In genomic region chr15:80850004-80850403, GRCm38 (mm10) we compare ENCODE assay signal across 11 mouse cellular contexts.
DNase-seq lines count a peak whose midpoint lies in the region; ATAC-seq and TF ChIP-seq lines count a peak whose summit lies in the region.
"Had no signal": no experiment of that assay in that cellular context is flagged by ENCODE, and none has a peak within 500 bp of the region (broad histone marks: within the 10 kb centered on the region; RNA-seq: fewer than 3 reads in every experiment).

No protein-coding gene starts in this region.

- no peaks in the 10 kb centered on the region for H3K9me3 ChIP-seq in liver, embryonic 13.5 days (replicated peaks)
- no peaks in the 10 kb centered on the region for H3K9me3 ChIP-seq in liver, embryonic 12.5 days (replicated peaks)
- H3K9me3 ChIP-seq in heart, embryonic 13.5 days = no peaks in the 10 kb centered on the region
- H3K9me3 ChIP-seq in neural tube, embryonic 15.5 days (replicated peaks) = no peaks in the 10 kb centered on the region
- H3K9me3 ChIP-seq: megakaryocyte, embryonic 14.5 days had no signal

- no peak overlapping the region for H3K4me2 ChIP-seq in liver, embryonic 13.5 days
- H3K4me2 ChIP-seq in liver, embryonic 12.5 days = no peak overlapping the region
- peak overlapping the region; percentile 13; the same call in 1 of the 2 replicates for H3K4me2 ChIP-seq in heart, embryonic 13.5 days
- H3K4me2 ChIP-seq in neural tube, embryonic 15.5 days = no peak overlapping the region

- no peak for ATAC-seq in liver, embryonic 13.5 days (ENCODE audit: low read depth)
- no peak for ATAC-seq in liver, embryonic 12.5 days
- ATAC-seq in heart, embryonic 13.5 days (ENCODE audit: extremely low read depth, insufficient number of reproducible peaks, low FRiP score, low TSS enrichment) = no peak
- no peak for ATAC-seq in neural tube, embryonic 15.5 days (ENCODE audit: low FRiP score)

- H3K27ac ChIP-seq in cerebellum, adult 2 months (ENCODE audit: insufficient read depth, low read length) = no peak overlapping the region
- peak overlapping the region; percentile 17; the same call in 1 of the 2 replicates for H3K27ac ChIP-seq in liver, embryonic 13.5 days
- no peak overlapping the region for H3K27ac ChIP-seq in liver, embryonic 12.5 days
- H3K27ac ChIP-seq in heart, embryonic 13.5 days (replicated peaks) = peak overlapping the region; percentile 48
- 0 out of 2 replicates have a peak overlapping the region, but pooled peaks have one; percentile 5 for H3K27ac ChIP-seq in neural tube, embryonic 15.5 days (replicated peaks)
- no peak overlapping the region for H3K27ac ChIP-seq in thymus, adult 2 months (ENCODE audit: control insufficient read depth, insufficient read depth, low read length)
- H3K27ac ChIP-seq: left cerebral cortex, adult 2 months had no signal

- WGBS in cerebellum, adult 2 months = 10% methylated on average over 8 of the region's 8 CpGs
- 75% methylated on average over 8 of the region's 8 CpGs for WGBS in liver, embryonic 13.5 days (ENCODE audit: insufficient replicate concordance)
- 76% methylated on average over 8 of the region's 8 CpGs for WGBS in liver, embryonic 12.5 days (ENCODE audit: insufficient replicate concordance)
- WGBS in heart, embryonic 13.5 days = 43% methylated on average over 8 of the region's 8 CpGs
- WGBS in neural tube, embryonic 15.5 days = 20% methylated on average over 8 of the region's 8 CpGs
- 92% methylated on average over 8 of the region's 8 CpGs for whole genome bisulfite sequencing in thymus, adult 2 months

- peak; percentile 37 to 50 for DNase-seq in cerebellum, adult 2 months
- no peak for DNase-seq in cerebellum, adult 8-10 months
- no peak for DNase-seq in liver, embryonic 13.5 days
- no peak for DNase-seq in urinary bladder, postnatal 36 days (ENCODE audit: low spot score in 2 of 2)
- no peak for DNase-seq in thymus, adult 2 months
- DNase-seq: adrenal gland, postnatal 25 days had no signal

- no peak for TF ChIP-seq POLR2A in cerebellum, adult 2 months (IDR thresholded peaks at IDR 0.05; ENCODE audit: borderline replicate concordance, insufficient read depth, low read length)
- no peak for TF ChIP-seq POLR2A in thymus, adult 2 months (IDR thresholded peaks at IDR 0.05; ENCODE audit: control insufficient read depth, extremely low read depth, insufficient read depth, low read length, poor library complexity)

- TF ChIP-seq CTCF in cerebellum, adult 2 months (IDR thresholded peaks at IDR 0.05; ENCODE audit: borderline replicate concordance, insufficient read depth, low read depth, low read length) = no peak
- no peak for TF ChIP-seq CTCF in thymus, adult 2 months (IDR thresholded peaks at IDR 0.05; ENCODE audit: borderline replicate concordance, control insufficient read depth, extremely low read depth, insufficient read depth, low read length, poor library complexity)

- no peak overlapping the region for H3K9ac ChIP-seq in liver, embryonic 13.5 days
- no peak overlapping the region for H3K9ac ChIP-seq in liver, embryonic 12.5 days
- 0 out of 2 replicates have a peak overlapping the region, but pooled peaks have one; percentile 45 for H3K9ac ChIP-seq in heart, embryonic 13.5 days
- no peak overlapping the region for H3K9ac ChIP-seq in neural tube, embryonic 15.5 days (replicated peaks)

- peaks cover 24% of the 10 kb centered on the region for H3K36me3 ChIP-seq in liver, embryonic 13.5 days
- peaks cover 45% of the 10 kb centered on the region for H3K36me3 ChIP-seq in liver, embryonic 12.5 days
- H3K36me3 ChIP-seq in heart, embryonic 13.5 days = peaks cover 18% of the 10 kb centered on the region; the same call in 1 of the 2 replicates
- H3K36me3 ChIP-seq in neural tube, embryonic 15.5 days = no peaks in the 10 kb centered on the region
- no peaks in the 10 kb centered on the region for H3K36me3 ChIP-seq in thymus, adult 2 months (ENCODE audit: control insufficient read depth, insufficient read depth, low read length)

- H3K27me3 ChIP-seq in cerebellum, adult 2 months (ENCODE audit: control insufficient read depth, insufficient read depth, low read length) = no peaks in the 10 kb centered on the region
- no peaks in the 10 kb centered on the region for H3K27me3 ChIP-seq in liver, embryonic 13.5 days
- no peaks in the 10 kb centered on the region for H3K27me3 ChIP-seq in liver, embryonic 12.5 days (replicated peaks)
- H3K27me3 ChIP-seq in heart, embryonic 13.5 days (replicated peaks) = no peaks in the 10 kb centered on the region
- H3K27me3 ChIP-seq in neural tube, embryonic 15.5 days (replicated peaks) = no peaks in the 10 kb centered on the region
- no peaks in the 10 kb centered on the region for H3K27me3 ChIP-seq in thymus, adult 2 months (ENCODE audit: control insufficient read depth, insufficient read depth, low read length)
- H3K27me3 ChIP-seq: megakaryocyte, embryonic 14.5 days had no signal

- peaks cover 19% of the 10 kb centered on the region for H3K4me1 ChIP-seq in cerebellum, adult 2 months (ENCODE audit: control insufficient read depth, insufficient read depth, low read length)
- H3K4me1 ChIP-seq in liver, embryonic 13.5 days (replicated peaks) = peaks cover 53% of the 10 kb centered on the region
- peaks cover 53% of the 10 kb centered on the region for H3K4me1 ChIP-seq in liver, embryonic 12.5 days
- peaks cover 47% of the 10 kb centered on the region for H3K4me1 ChIP-seq in heart, embryonic 13.5 days
- H3K4me1 ChIP-seq in neural tube, embryonic 15.5 days = peaks cover 20% of the 10 kb centered on the region; the same call in 1 of the 2 replicates
- no peaks in the 10 kb centered on the region for H3K4me1 ChIP-seq in thymus, adult 2 months (replicated peaks; ENCODE audit: control insufficient read depth, insufficient read depth, low read length)

- no peak overlapping the region for H3K4me3 ChIP-seq in cerebellum, adult 2 months (replicated peaks; ENCODE audit: insufficient read depth, low read depth, low read length)
- H3K4me3 ChIP-seq in liver, embryonic 13.5 days (replicated peaks) = no peak overlapping the region
- no peak overlapping the region for H3K4me3 ChIP-seq in liver, embryonic 12.5 days
- no peak overlapping the region for H3K4me3 ChIP-seq in heart, embryonic 13.5 days
- H3K4me3 ChIP-seq in neural tube, embryonic 15.5 days (replicated peaks) = no peak overlapping the region
- no peak overlapping the region for H3K4me3 ChIP-seq in thymus, adult 2 months (ENCODE audit: control insufficient read depth, insufficient read depth, low read length)
- H3K4me3 ChIP-seq: left cerebral cortex, adult 2 months; megakaryocyte, embryonic 14.5 days had no signal

Comparison
In these comparisons a context has a peak if more than half of its experiments do, and no peak if none do; other contexts are left out.
1. DNase-seq: peak in cerebellum, adult 2 months (2 of 2); none in cerebellum, adult 8-10 months (single experiment), liver, embryonic 13.5 days (single experiment), urinary bladder, postnatal 36 days (0 of 2) and thymus, adult 2 months (single experiment).
2. H3K27ac ChIP-seq: peak in liver, embryonic 13.5 days (single experiment), heart, embryonic 13.5 days (single experiment) and neural tube, embryonic 15.5 days (single experiment); none in cerebellum, adult 2 months (single experiment), liver, embryonic 12.5 days (single experiment) and thymus, adult 2 months (single experiment).